In the genomic region with DNA sequence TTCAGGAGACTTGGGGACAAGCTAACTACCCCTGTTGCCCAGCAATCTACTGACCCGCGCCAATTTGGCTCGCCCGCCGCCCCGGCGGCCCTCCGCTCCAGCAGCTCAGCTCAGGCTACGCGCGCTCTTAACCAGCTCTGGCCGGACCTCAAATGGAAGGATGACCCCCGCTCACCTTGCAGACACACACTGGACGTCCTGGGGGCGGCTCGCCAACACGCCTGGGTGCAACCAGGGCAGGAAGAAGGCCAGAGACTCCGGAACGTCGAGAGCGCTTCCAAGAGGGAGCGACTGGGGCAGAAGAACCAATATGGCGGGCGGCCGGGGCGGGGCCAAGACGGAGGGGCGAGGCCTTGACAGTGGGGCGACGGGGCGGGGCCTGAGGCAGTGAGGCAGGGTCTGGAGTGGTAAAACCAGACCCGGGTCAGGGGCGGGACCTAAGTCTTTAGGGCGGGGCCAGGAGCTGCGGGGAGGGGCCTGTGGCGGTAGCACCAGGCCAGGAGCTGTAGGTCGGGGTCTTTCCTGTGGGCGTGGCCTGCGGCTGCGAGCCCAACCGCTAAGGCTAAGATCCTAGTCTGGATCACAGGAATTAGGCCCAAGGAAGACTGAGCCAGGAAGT, we compare ENCODE assay signal across 8 mouse cellular contexts. TPM values are rescaled to one million over a fixed set of nuclear protein-coding genes. Genes with fewer than 3 reads are reported as not detected.
DNase-seq lines count a peak whose midpoint lies in the region; ATAC-seq and TF ChIP-seq lines count a peak whose summit lies in the region.

TSS of gene Rab9 (minus strand) at position 503 of the 619 bp plus-strand sequence.

- ATAC-seq in G1E (ENCODE audit: extremely low read depth, insufficient number of reproducible peaks, low FRiP score, poor library complexity, severe bottlenecking), result peak; percentile 99
- ATAC-seq in forebrain, postnatal 0 days, result peak; percentile 99
- peak; percentile 99 for ATAC-seq in lung, embryonic 16.5 days (ENCODE audit: low read depth)

- DNase-seq in G1E (ENCODE audit: low spot score), result peak; percentile 82
- DNase-seq in cerebellum, adult 18-20 months, result peak; percentile 87 to 94
- peak; percentile 88 for DNase-seq in forebrain, postnatal 0 days
- DNase-seq in heart, postnatal 4 days, result peak; percentile 94
- peak; percentile 63 for DNase-seq in layer of hippocampus, adult 9-10 months (ENCODE audit: low spot score)
- DNase-seq in ovary, postnatal 10 days (ENCODE audit: low spot score), result peak; percentile 64
- DNase-seq in thymus, postnatal 10 days (ENCODE audit: low spot score in 2 of 2), result peak; percentile 90 to 93

- peak within 1 kb of the TSS; percentile 55 for H3K4me2 ChIP-seq in forebrain, postnatal 0 days (ENCODE audit: low read depth)
- peak within 1 kb of the TSS; percentile 65 for H3K4me2 ChIP-seq in lung, embryonic 16.5 days (ENCODE audit: low read depth, low read length)

- peaks cover 25% of the 10 kb centered on the region for H3K36me3 ChIP-seq in G1E (replicated peaks)
- no peaks in the 10 kb centered on the region for H3K36me3 ChIP-seq in forebrain, postnatal 0 days (ENCODE audit: insufficient read depth)
- no peaks in the 10 kb centered on the region; the same call in 1 of the 2 replicates for H3K36me3 ChIP-seq in lung, embryonic 16.5 days (ENCODE audit: control insufficient read depth, insufficient read depth, low read length)

- 23% methylated on average over 41 of the region's 41 CpGs for WGBS in forebrain, postnatal 0 days
- WGBS in lung, embryonic 16.5 days, result 18% methylated on average over 41 of the region's 41 CpGs

- no peaks in the 10 kb centered on the region for H3K27me3 ChIP-seq in G1E (ENCODE audit: insufficient read depth, low read length)
- H3K27me3 ChIP-seq in forebrain, postnatal 0 days (ENCODE audit: insufficient read depth, low read length), result no peaks in the 10 kb centered on the region
- H3K27me3 ChIP-seq in lung, embryonic 16.5 days (ENCODE audit: control insufficient read depth, insufficient read depth, low read depth, low read length), result no peaks in the 10 kb centered on the region

- no peak for TF ChIP-seq CTCF in G1E (IDR thresholded peaks at IDR 0.05; ENCODE audit: low read depth, low read length)
- no peak for TF ChIP-seq CTCF in forebrain, postnatal 0 days (IDR thresholded peaks at IDR 0.05; ENCODE audit: low read depth)

- no peaks in the 10 kb centered on the region; the same call in 1 of the 2 replicates for H3K4me1 ChIP-seq in G1E (ENCODE audit: insufficient read depth, low read depth, low read length)
- H3K4me1 ChIP-seq in forebrain, postnatal 0 days (ENCODE audit: insufficient read depth), result no peaks in the 10 kb centered on the region
- H3K4me1 ChIP-seq in lung, embryonic 16.5 days (replicated peaks; ENCODE audit: control insufficient read depth, insufficient read depth, low read length), result no peaks in the 10 kb centered on the region

- peak within 1 kb of the TSS; percentile 74 for H3K9ac ChIP-seq in forebrain, postnatal 0 days
- peak within 1 kb of the TSS; percentile 85 for H3K9ac ChIP-seq in lung, embryonic 16.5 days (ENCODE audit: low read length)

- H3K27ac ChIP-seq in forebrain, postnatal 0 days (ENCODE audit: low read depth, low read length), result peak within 1 kb of the TSS; percentile 79
- H3K27ac ChIP-seq in lung, embryonic 16.5 days (ENCODE audit: low read length), result peak within 1 kb of the TSS; percentile 81

- H3K9me3 ChIP-seq in G1E (replicated peaks), result no peaks in the 10 kb centered on the region
- no peaks in the 10 kb centered on the region for H3K9me3 ChIP-seq in forebrain, postnatal 0 days (ENCODE audit: low read length)
- no peaks in the 10 kb centered on the region; the same call in 1 of the 2 replicates for H3K9me3 ChIP-seq in lung, embryonic 16.5 days (ENCODE audit: control insufficient read depth, low read length)

- H3K4me3 ChIP-seq in G1E (ENCODE audit: low read depth, low read length), result peak within 1 kb of the TSS; percentile 77
- H3K4me3 ChIP-seq in forebrain, postnatal 0 days (ENCODE audit: low read depth, low read length), result peak within 1 kb of the TSS; percentile 63
- peak within 1 kb of the TSS; percentile 68 for H3K4me3 ChIP-seq in lung, embryonic 16.5 days (ENCODE audit: low read length)

RNA-seq across cellular contexts. Expression of gene Rab9, which starts in this region (rescaled TPM):
- total RNA-seq in G1E (2014; fragmentation: Nextera tagmentation) (44.6 and 62.4 TPM in 2 replicates), G1E (2017) (77.6 and 83.3 TPM in 2 replicates)
- 1.4 and 2.4 TPM in 2 replicates for polyA plus RNA-seq in G1E (2012)
- total RNA-seq in forebrain, postnatal 0 days (2014; rRNA removed), result 43.5 and 43.8 TPM in 2 replicates
- 48.5 and 52.7 TPM in 2 replicates for polyA plus RNA-seq in forebrain, postnatal 0 days (2015; fragmentation: Nextera tagmentation; extraction: Ambion mirVana)
- total RNA-seq in heart, postnatal 4 days (2021), result 10 to 100 TPM; 24.8 to 25.4 TPM
- 64.5 and 67.6 TPM in 2 replicates for polyA plus RNA-seq in lung, embryonic 16.5 days (2015; fragmentation: Nextera tagmentation; extraction: Ambion mirVana)

Comparison
In these comparisons a context has a peak if more than half of its experiments do, and no peak if none do; other contexts are left out.
1. Peak in every context shown above with its lines: DNase-seq, ATAC-seq, H3K4me3 ChIP-seq and H3K27ac ChIP-seq.
2. RNA of gene Rab9 (polyA plus RNA-seq): 64.5 to 67.6 TPM in lung, embryonic 16.5 days and 48.5 to 52.7 TPM in forebrain, postnatal 0 days; 1.4 to 2.4 TPM in G1E; every median in the first group is over 10 times any median in the second.